Mouse (Mus musculus) embryonic facial prominence, embryonic 12.5 days (tissue): Measurements from ENCODE around the gene Gm12888. TPM values are rescaled to one million over a fixed set of nuclear protein-coding genes. Genes with fewer than 3 reads are reported as not detected.
"Not testable (repeated sequence)": the region's sequence is repeated elsewhere in the genome, so short reads cannot be mapped to it uniquely, and the experiment has no call there.

Source experiments
- ATAC-seq: fragments of 200-750 bp; cut with Nextera tagmentation; 2 replicates; pipeline ENCODE4 v1.8.0; 2017; ENCODE audit not compliant: insufficient number of reproducible peaks, insufficient read depth, low FRiP score, low TSS enrichment
- H3K27ac ChIP-seq: fragments of 300-500 bp; sonication (generic); 2 replicates; pipeline ENCODE4 v1.5.1; 2016; ENCODE audit warnings: mild to moderate bottlenecking
- H3K27me3 ChIP-seq: fragments of 300-500 bp; sonication (generic); 2 replicates; pipeline ENCODE4 v1.6.1; 2016; ENCODE audit warnings: mild to moderate bottlenecking, moderate library complexity
- H3K36me3 ChIP-seq: fragments of 300-500 bp; sonication (generic); 2 replicates; pipeline ENCODE4 v1.6.1; 2016; ENCODE audit warnings: mild to moderate bottlenecking
- H3K4me1 ChIP-seq: fragments of 300-500 bp; sonication (generic); 2 replicates; pipeline ENCODE4 v1.6.1; 2016
- H3K4me2 ChIP-seq: fragments of 300-500 bp; sonication (generic); replicated peaks from 2 replicates; pipeline ENCODE4 v1.6.1; 2016; ENCODE audit warnings: mild to moderate bottlenecking, moderate library complexity
- H3K4me3 ChIP-seq: fragments of 300-500 bp; sonication (generic); 2 replicates; pipeline ENCODE4 v1.5.1; 2016; ENCODE audit warnings: mild to moderate bottlenecking
- H3K9ac ChIP-seq: fragments of 300-500 bp; sonication (generic); 2 replicates; pipeline ENCODE4 v1.6.1; 2016; ENCODE audit warnings: mild to moderate bottlenecking, moderate library complexity
- H3K9me3 ChIP-seq: fragments of 300-500 bp; sonication (generic); 2 replicates; pipeline ENCODE4 v1.6.1; 2016; ENCODE audit warnings: mild to moderate bottlenecking, moderate library complexity
- WGBS: fragments of 180-500 bp; shearing (Covaris S2); methylation state at CpG from one replicate; pipeline ENCODE4 v1.1.7; 2016; 5-methylcytosine and 5-hydroxymethylcytosine counted together
- polyA plus RNA-seq: library from polyadenylated mRNA; unstranded; fragments of >200 nt; fragmentation: Nextera tagmentation; extraction: Ambion mirVana; gene quantifications from 2 replicates; pipeline ENCODE4 v1.2.1, GENCODE M21; 2016

Gm12888 gene
- polyA plus RNA-seq: not detected in 2 replicates

DNA sequence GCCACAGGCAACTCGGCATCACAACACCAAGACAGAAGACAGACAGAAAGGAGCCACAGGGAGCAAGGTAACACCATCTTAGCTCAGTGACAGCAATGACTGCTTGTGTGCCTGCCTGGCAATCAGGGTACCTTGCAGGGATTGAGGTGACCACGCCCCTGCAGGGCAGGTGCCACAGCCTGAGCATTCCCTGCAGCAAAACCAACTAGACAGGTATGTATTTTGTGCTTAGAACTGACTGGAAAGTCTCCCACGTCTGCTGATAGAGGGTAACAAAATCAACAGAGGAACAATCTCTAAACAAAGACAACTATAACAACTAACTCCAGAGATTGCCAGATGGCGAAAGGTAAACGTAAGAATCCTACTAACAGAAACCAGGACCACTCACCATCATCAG, at the start of gene Gm12888:
TSS of gene Gm12888 (minus strand) at position 101 of the 400 bp plus-strand sequence.
- H3K4me2 ChIP-seq, H3K9ac ChIP-seq, H3K9me3 ChIP-seq, H3K4me3 ChIP-seq, H3K36me3 ChIP-seq, H3K27ac ChIP-seq, H3K27me3 ChIP-seq, H3K4me1 ChIP-seq, ATAC-seq: not testable (repeated sequence)
- WGBS: 68% methylated on average over 3 of the region's 5 CpGs

Other genes with a start within 250 kb of the Gm12888 start
- 23.0 and 25.2 TPM in 2 replicates for gene Zmpste24, start 226.7 kb downstream of the Gm12888 start, polyA plus RNA-seq
- gene Tmco2, start 215.7 kb downstream of the Gm12888 start, polyA plus RNA-seq: not detected in 2 replicates
- 35.2 and 35.6 TPM in 2 replicates for gene Rlf, start 109.8 kb downstream of the Gm12888 start, polyA plus RNA-seq
- gene Gm12886, start 98.2 kb upstream of the Gm12888 start, polyA plus RNA-seq: not detected in 2 replicates